Mouse (Mus musculus) thymus, adult 2 months (tissue): ENCODE measurements at regions not wholly inside any gene's neighbourhood (a gene's known extent, or its start where the extent isn't known, plus 50 kb on each side); places are given as distances from the start of the nearest gene placed in this dataset.

Experiments used
- CTCF ChIP-seq: fragments of 200-500 bp; IDR thresholded peaks from 2 replicates; pipeline ENCODE4 v1.5.1; 2012; ENCODE audit warnings: mild to moderate bottlenecking, control low read depth, low read length, moderate library complexity, borderline replicate concordance; ENCODE audit not compliant: control insufficient read depth, poor library complexity, insufficient read depth; ENCODE audit errors: extremely low read depth
- POLR2A ChIP-seq: fragments of 200-500 bp; IDR thresholded peaks from 2 replicates; pipeline ENCODE4 v1.6.1; 2012; ENCODE audit warnings: mild to moderate bottlenecking, low read length, control low read depth, moderate library complexity; ENCODE audit not compliant: control insufficient read depth, poor library complexity, insufficient read depth; ENCODE audit errors: extremely low read depth

GRCm38 (mm10) chr12:86819163-86819562 lies 65.4 kb downstream of the Irf2bpl start:
- TF ChIP-seq POLR2A (no peak), CTCF (no peak)
